Mouse (Mus musculus) bone marrow, adult 2 months (tissue): ENCODE data around the gene Zer1. TPM values are rescaled to one million over a fixed set of nuclear protein-coding genes. Genes with fewer than 3 reads are reported as not detected.
A peak's percentile ranks its signal among the peaks of the same experiment; 100 is the strongest.

Source experiments
- H3K27ac ChIP-seq: fragments of 200-500 bp; 2 replicates; pipeline ENCODE4 v1.5.1; 2012; ENCODE audit warnings: low read depth, mild to moderate bottlenecking, control low read depth, inconsistent platforms, low read length; ENCODE audit not compliant: control insufficient read depth, poor library complexity, insufficient read depth
- H3K4me1 ChIP-seq: fragments of 200-500 bp; 2 replicates; pipeline ENCODE4 v1.6.1; 2011; ENCODE audit warnings: low read length; ENCODE audit not compliant: control insufficient read depth, insufficient read depth
- H3K4me3 ChIP-seq: fragments of 200-500 bp; replicated peaks from 2 replicates; pipeline ENCODE3; 2011; ENCODE audit warnings: mild to moderate bottlenecking, low read depth, low read length, control low read depth; ENCODE audit not compliant: control insufficient read depth
- CTCF ChIP-seq: fragments of 200-500 bp; IDR thresholded peaks from 2 replicates; pipeline ENCODE4 v1.5.1; 2011; ENCODE audit warnings: low read length, control low read depth; ENCODE audit not compliant: control insufficient read depth, insufficient read depth
- POLR2A ChIP-seq: fragments of 200-500 bp; IDR thresholded peaks from 2 replicates; pipeline ENCODE4 v1.6.1; 2011; ENCODE audit warnings: low read depth, mild to moderate bottlenecking, control low read depth, low read length, borderline replicate concordance; ENCODE audit not compliant: control insufficient read depth
- WGBS: fragments of 180-500 bp; shearing (Covaris S2); methylation state at CpG from one replicate; pipeline ENCODE4 v1.1.7; 2018; 5-methylcytosine and 5-hydroxymethylcytosine counted together
- polyA plus RNA-seq: library from polyadenylated mRNA; stranded (reverse); fragments of >200 nt; gene quantifications from 2 replicates; pipeline ENCODE4 v1.2.4, GENCODE M21; 2011; ENCODE audit warnings: low replicate concordance; ENCODE audit not compliant: missing spikeins, insufficient read depth, insufficient read length

The Zer1 gene
- polyA plus RNA-seq, 1 experiment: 24.8 TPM

DNA sequence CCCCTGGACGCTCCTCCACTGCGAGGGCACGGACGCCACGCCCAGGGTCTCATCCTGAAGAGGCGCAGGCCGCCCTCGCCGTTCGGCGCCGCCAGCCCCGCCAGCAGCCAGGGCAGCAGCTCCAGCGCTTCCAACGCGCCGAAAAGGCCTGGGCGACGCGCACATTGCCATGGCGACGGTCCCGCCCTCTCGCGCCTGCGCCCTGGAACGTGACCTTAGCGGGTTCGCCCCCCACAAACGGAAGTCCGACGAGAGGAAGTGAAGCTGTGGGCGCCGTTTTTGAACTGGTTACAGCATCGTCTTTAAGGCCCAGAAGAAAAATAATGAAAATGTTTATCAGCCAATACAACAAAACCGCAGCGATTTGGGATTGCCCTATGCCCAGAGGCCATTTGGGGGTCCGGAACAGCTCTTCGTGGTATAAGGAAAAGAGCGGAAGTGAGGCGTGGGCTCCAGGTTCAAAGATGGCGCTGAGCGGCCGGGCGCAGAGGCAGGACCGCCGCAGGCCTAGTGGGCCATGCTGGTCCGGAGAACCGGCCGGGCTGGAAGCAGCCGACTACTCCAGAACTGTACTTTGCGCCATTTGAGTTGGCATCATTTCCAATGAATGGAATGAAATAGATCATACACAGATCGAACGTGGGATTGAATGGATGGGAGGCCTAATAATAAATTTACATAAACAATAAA is 75.5 kb downstream of the Zer1 start, which contains the start of gene Wdr34:
TSS of gene Wdr34 (minus strand) at position 183 of the 690 bp plus-strand sequence.
- WGBS: under 1% methylated on average over 54 of the region's 54 CpGs
- peak within 1 kb of the TSS; percentile 68 for H3K4me3 ChIP-seq
- H3K4me1 ChIP-seq: no peaks in the 10 kb centered on the region; the same call in 1 of the 2 replicates
- peak within 1 kb of the TSS; percentile 64 for H3K27ac ChIP-seq
- TF ChIP-seq POLR2A (peak; percentile 65; the same call in 1 of the 2 replicates), CTCF (peak; percentile 3; the same call in 1 of the 2 replicates)

DNA sequence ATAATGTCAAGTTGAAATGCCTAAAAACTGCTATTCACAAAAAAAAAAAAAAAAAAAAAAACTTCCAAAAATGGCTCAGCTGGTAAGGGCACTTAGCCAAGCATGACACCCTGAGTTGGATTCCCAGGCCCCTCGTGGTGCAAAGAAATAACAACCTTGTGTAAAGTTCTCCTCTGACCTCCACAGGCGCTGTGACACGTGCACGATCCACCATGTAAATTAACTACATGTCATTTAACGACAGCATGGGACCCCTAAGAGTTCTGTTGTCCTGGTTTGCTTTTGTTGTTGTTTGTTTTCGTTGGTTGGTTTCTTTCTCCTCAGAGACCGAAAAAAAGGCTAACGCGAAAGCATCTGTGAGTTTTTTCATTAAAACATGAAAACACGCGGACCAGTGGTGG is 76.3 kb downstream of the Zer1 start:
- no peak for TF ChIP-seq CTCF
- TF ChIP-seq POLR2A: no peak
- no peak overlapping the region; the same call in 1 of the 2 replicates for H3K27ac ChIP-seq
- peak overlapping the region; percentile 68 for H3K4me3 ChIP-seq
- H3K4me1 ChIP-seq: no peaks in the 10 kb centered on the region; the same call in 1 of the 2 replicates
- WGBS: 20% methylated on average over 11 of the region's 11 CpGs

Other genes starting within 250 kb of the Zer1 start
- 55.1 and 78.8 TPM in 2 replicates for gene Odf2, start 235.4 kb downstream of the Zer1 start, polyA plus RNA-seq
- 14.8 and 16.6 TPM in 2 replicates for gene Gle1, start 189.2 kb downstream of the Zer1 start, polyA plus RNA-seq
- gene Sptan1, start 159.0 kb downstream of the Zer1 start, polyA plus RNA-seq: 13.8 and 23.4 TPM in 2 replicates
- gene Wdr34, start 75.7 kb downstream of the Zer1 start, polyA plus RNA-seq: 3.6 and 5.7 TPM in 2 replicates
- gene Set, start 67.2 kb downstream of the Zer1 start, polyA plus RNA-seq: 140 and 230 TPM in 2 replicates
- gene Pkn3, start 46.9 kb downstream of the Zer1 start, polyA plus RNA-seq: 5.0 and 8.1 TPM in 2 replicates
- gene Zdhhc12, start 30.9 kb downstream of the Zer1 start, polyA plus RNA-seq: 7.0 and 17.4 TPM in 2 replicates
- 17.1 and 27.3 TPM in 2 replicates for gene Tbc1d13, start 9.2 kb upstream of the Zer1 start, polyA plus RNA-seq
- gene Endog, start 46.9 kb upstream of the Zer1 start, polyA plus RNA-seq: 4.6 and 8.6 TPM in 2 replicates
- gene Spout1, start 53.9 kb upstream of the Zer1 start, polyA plus RNA-seq: 11.0 and 24.6 TPM in 2 replicates
- gene Kyat1, start 81.3 kb upstream of the Zer1 start, polyA plus RNA-seq: 4.2 and 6.5 TPM in 2 replicates
- gene Lrrc8a, start 113.1 kb upstream of the Zer1 start, polyA plus RNA-seq: 7.1 and 11.5 TPM in 2 replicates
- gene Gm28035, start 116.0 kb upstream of the Zer1 start, polyA plus RNA-seq: 2.5 TPM in 1 of 2 replicates, not detected in the other
- 15.4 and 23.0 TPM in 2 replicates for gene Phyhd1, start 141.6 kb upstream of the Zer1 start, polyA plus RNA-seq
- gene Gm28038, start 156.5 kb upstream of the Zer1 start, polyA plus RNA-seq: 8.7 TPM in 1 of 2 replicates, not detected in the other
- gene Dolk, start 161.7 kb upstream of the Zer1 start, polyA plus RNA-seq: 4.6 and 8.1 TPM in 2 replicates
- gene Nup188, start 161.8 kb upstream of the Zer1 start, polyA plus RNA-seq: 9.5 and 27.3 TPM in 2 replicates
- gene Sh3glb2, start 234.8 kb upstream of the Zer1 start, polyA plus RNA-seq: 27.2 and 50.0 TPM in 2 replicates
- gene Miga2, start 239.6 kb upstream of the Zer1 start, polyA plus RNA-seq: 7.8 and 8.5 TPM in 2 replicates